Mouse (Mus musculus) kidney, adult 2 months (tissue): ENCODE measurements around the gene Glt8d2.

Experiments
- CTCF ChIP-seq: fragments of 200-500 bp; conservative IDR thresholded peaks from 2 replicates; pipeline ENCODE4 v1.5.1; 2011; ENCODE audit warnings: low read depth, mild to moderate bottlenecking, control low read depth, low read length, moderate library complexity, mixed read lengths; ENCODE audit not compliant: insufficient read depth, insufficient read length
- POLR2A ChIP-seq: fragments of 200-500 bp; IDR thresholded peaks from one replicate; pipeline ENCODE4 v1.6.1; 2011; ENCODE audit warnings: low read depth, low read length, control low read depth

GRCm38 (mm10) chr10:82662267-82662990, 28.0 kb downstream of the Glt8d2 start:
- TF ChIP-seq CTCF (no peak), POLR2A (no peak)
